Mouse (Mus musculus): Measurements from ENCODE around the gene Zfp143.
"Not testable (repeated sequence)": the region's sequence is repeated elsewhere in the genome, so short reads cannot be mapped to it uniquely, and the experiment has no call there.

Gene Zfp143

GRCm38 (mm10) chr7:110061199-110061751 is at the start of gene Zfp143:
TSS of gene Zfp143 (plus strand) at chr7:110061217.
- peak; percentile 100 for DNase-seq (ENCODE audit: low spot score in 2 of 2)

GRCm38 (mm10) chr7:110011417-110011816 is 49.6 kb upstream of the Zfp143 start:
- DNase-seq (ENCODE audit: low spot score in 2 of 2), result no peak

GRCm38 (mm10) chr7:110014272-110014671 is 46.7 kb upstream of the Zfp143 start:
- DNase-seq (ENCODE audit: low spot score in 2 of 2), result no peak

- DNase-seq (ENCODE audit: low spot score in 2 of 2), result peak; percentile 89 to 94
These were observed 42.8 kb upstream of the Zfp143 start, which contains the start of gene Ipo7 for GRCm38 (mm10) chr7:110018117-110018630. TSS of gene Ipo7 (plus strand) at chr7:110018274.

GRCm38 (mm10) chr7:110018631-110019482 is 42.2 kb upstream of the Zfp143 start:
- DNase-seq (ENCODE audit: low spot score in 2 of 2), result peak; percentile 50 to 79

GRCm38 (mm10) chr7:110023553-110023952 is 37.5 kb upstream of the Zfp143 start:
- no peak for DNase-seq (ENCODE audit: low spot score in 2 of 2)

GRCm38 (mm10) chr7:110026594-110026993 is 34.4 kb upstream of the Zfp143 start:
- DNase-seq (ENCODE audit: low spot score in 2 of 2), result no peak

GRCm38 (mm10) chr7:110028826-110029225 is 32.2 kb upstream of the Zfp143 start:
- no peak for DNase-seq (ENCODE audit: low spot score in 2 of 2)

GRCm38 (mm10) chr7:110030342-110030741 is 30.7 kb upstream of the Zfp143 start:
- DNase-seq (ENCODE audit: low spot score in 2 of 2), result no peak

- DNase-seq (ENCODE audit: low spot score in 2 of 2), result not testable (repeated sequence)
These were observed 3.3 kb upstream of the Zfp143 start for GRCm38 (mm10) chr7:110057723-110058122.

- peak; percentile 24 to 70 for DNase-seq (ENCODE audit: low spot score in 2 of 2)
These were observed 1.8 kb upstream of the Zfp143 start for GRCm38 (mm10) chr7:110059092-110059785.

GRCm38 (mm10) chr7:110060106-110060668 is 830 bp upstream of the Zfp143 start:
- DNase-seq (ENCODE audit: low spot score in 2 of 2), result no peak

GRCm38 (mm10) chr7:110060669-110061198 is 283 bp upstream of the Zfp143 start:
- DNase-seq (ENCODE audit: low spot score in 2 of 2), result no peak

GRCm38 (mm10) chr7:110061752-110062273 is 796 bp downstream of the Zfp143 start:
- peak; percentile 84 to 92 for DNase-seq (ENCODE audit: low spot score in 2 of 2)

GRCm38 (mm10) chr7:110063731-110064130 is 2.7 kb downstream of the Zfp143 start:
- DNase-seq (ENCODE audit: low spot score in 2 of 2), result no peak

GRCm38 (mm10) chr7:110069070-110069469 is 8.1 kb downstream of the Zfp143 start:
- no peak for DNase-seq (ENCODE audit: low spot score in 2 of 2)

- no peak for DNase-seq (ENCODE audit: low spot score in 2 of 2)
These were observed 17.2 kb downstream of the Zfp143 start for GRCm38 (mm10) chr7:110078168-110078567.

GRCm38 (mm10) chr7:110083386-110084165 is 22.6 kb downstream of the Zfp143 start:
- DNase-seq (ENCODE audit: low spot score in 2 of 2), result peak; percentile 50 to 80

- no peak for DNase-seq (ENCODE audit: low spot score in 2 of 2)
These were observed 24.2 kb downstream of the Zfp143 start for GRCm38 (mm10) chr7:110085217-110085616.

- no peak for DNase-seq (ENCODE audit: low spot score in 2 of 2)
These were observed 26.9 kb downstream of the Zfp143 start for GRCm38 (mm10) chr7:110087914-110088313.

GRCm38 (mm10) chr7:110091670-110092069 is 30.7 kb downstream of the Zfp143 start:
- no peak for DNase-seq (ENCODE audit: low spot score in 2 of 2)

Measured in spleen, postnatal 4 days (tissue).